Mouse (Mus musculus): ENCODE results near the gene Map3k5. TPM values are rescaled to one million over a fixed set of nuclear protein-coding genes. Genes with fewer than 3 reads are reported as not detected.
"Not testable (repeated sequence)": the region's sequence is repeated elsewhere in the genome, so short reads cannot be mapped to it uniquely, and the experiment has no call there.

Map3k5 gene
- total RNA-seq, 2 experiments from 2014 or later: 43.6 to 44.4 TPM

DNA sequence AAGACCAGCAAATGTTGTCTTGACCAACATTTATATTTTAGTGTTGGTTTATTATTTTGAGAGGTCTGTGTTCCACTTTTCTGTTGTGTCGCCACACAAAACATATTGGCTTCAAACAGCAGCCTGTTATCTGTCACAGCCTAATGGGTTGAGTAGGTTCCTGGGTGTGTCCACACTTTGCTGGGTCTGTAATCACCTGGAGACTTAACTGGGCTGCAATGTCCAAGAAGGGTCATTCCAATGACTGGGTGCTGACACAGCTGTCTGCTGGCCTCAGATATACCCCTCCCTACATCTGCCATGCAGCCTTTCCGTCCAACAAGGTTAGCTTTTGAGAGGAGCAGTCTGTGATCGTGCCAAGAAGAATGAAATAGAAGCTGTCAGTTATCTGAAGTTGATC is 20.3 kb downstream of the Map3k5 start:
- no peak for DNase-seq (ENCODE audit: low spot score in 2 of 2)
- intact Hi-C loops (cut with DNase I): no loop called here

DNA sequence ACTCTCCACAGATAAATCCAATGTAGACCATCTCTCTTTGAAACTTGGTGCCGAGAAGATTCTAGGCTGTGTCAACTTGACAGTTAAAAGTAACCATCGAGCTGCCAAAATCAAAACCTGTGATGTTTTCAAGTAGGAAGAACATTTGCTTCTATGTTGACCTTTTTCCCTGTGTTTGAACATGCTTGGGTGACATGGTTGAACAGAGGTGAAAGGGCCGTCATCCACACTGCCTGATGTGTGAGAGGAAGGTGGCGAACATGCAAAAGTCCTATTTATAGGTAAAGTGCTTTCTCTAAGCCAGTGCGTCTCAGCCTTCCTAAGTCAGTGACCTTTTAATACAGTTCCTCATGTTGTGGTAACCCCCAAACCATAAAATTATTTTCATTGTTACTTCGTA is 21.5 kb downstream of the Map3k5 start:
- no peak for DNase-seq (ENCODE audit: low spot score in 2 of 2)
- intact Hi-C loops (cut with DNase I): no loop called here

DNA sequence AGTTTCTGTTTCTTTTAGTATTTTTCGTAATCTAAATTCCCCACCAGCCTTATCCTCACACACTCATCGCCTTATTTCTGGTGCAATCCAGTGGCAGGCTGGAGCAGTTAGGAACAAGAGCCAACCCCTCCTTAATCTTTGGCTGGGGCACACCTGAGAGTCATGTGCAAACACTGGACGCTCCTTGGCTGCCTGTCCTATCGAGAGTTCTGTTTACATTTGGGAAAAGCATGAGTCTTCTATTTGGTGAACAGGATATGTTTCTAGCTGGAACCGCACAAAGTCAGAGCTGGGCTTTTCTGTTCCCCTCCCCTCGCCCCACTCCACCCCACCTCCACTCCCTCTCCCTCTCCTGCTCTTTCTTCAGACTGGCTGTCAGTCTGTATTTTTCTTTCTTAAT is 22.5 kb downstream of the Map3k5 start:
- intact Hi-C loops (cut with DNase I): no loop called here
- no peak for DNase-seq (ENCODE audit: low spot score in 2 of 2)

DNA sequence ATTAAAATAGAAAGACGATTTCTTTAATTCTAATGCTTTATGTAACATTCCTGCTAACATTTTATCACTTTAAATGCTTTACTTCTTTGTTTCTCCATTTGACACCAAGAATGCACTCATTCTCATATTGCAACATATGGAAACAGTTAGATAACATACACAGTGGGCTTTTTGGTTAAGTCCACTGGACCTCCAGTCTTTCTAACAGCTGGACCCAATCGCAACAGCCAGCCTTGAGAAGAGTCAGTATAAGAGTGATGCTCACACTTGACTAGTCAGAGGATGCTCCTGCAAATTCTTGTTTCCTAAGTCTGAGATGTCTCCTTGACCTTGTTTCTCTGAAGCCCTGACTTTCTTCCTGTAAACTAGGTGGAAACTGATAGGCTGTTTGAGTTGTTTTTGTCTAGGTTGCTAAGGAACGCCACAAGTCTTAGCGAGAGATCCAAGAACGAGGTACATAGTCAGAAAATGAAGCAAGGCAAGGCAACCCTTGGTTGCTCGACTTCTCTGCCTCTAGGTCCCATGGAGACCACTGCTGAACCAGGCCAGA is 26.6 kb downstream of the Map3k5 start:
- intact Hi-C loops (cut with DNase I): no loop called here
- no peak for DNase-seq (ENCODE audit: low spot score in 2 of 2)

DNA sequence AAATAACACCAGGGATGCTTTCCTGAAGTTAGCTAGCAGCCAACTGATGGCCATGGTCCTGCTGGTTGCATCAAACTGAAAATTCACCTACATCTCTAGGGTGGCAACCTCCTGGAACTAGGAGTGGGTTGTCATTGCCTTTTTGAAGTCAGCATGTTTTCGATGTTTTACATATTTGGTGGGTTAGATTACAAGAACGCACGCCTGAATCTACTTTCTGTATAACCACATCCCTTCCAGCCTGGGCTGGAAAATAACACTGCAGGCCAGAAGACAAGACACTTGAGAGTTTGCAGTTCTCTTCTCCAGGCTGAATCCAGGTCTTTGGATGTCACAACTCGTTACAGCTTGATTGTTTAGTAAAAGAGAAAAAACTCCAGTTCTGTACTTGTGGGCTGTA is 28.5 kb downstream of the Map3k5 start:
- intact Hi-C loops (cut with DNase I): no loop called here
- no peak for DNase-seq (ENCODE audit: low spot score in 2 of 2)

DNA sequence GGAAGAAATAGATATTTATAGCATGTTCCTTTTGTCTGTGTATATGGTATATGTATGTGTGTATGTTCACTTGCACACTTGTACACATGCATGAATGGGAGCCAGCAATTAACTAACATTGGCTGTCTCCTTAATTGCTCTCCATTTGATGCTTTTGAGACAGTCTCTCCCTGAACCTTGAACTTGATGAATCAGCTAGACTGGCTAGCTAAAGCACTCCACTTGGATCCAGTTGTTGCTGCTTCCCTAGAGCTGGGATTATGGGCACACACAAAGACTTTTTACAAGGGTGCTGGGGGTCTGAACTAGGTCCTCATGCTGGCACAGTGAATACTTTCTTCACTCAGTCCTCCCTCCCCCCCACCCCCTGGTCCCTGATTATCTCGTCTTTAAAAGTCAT is 28.9 kb downstream of the Map3k5 start:
- intact Hi-C loops (cut with DNase I): no loop called here

DNA sequence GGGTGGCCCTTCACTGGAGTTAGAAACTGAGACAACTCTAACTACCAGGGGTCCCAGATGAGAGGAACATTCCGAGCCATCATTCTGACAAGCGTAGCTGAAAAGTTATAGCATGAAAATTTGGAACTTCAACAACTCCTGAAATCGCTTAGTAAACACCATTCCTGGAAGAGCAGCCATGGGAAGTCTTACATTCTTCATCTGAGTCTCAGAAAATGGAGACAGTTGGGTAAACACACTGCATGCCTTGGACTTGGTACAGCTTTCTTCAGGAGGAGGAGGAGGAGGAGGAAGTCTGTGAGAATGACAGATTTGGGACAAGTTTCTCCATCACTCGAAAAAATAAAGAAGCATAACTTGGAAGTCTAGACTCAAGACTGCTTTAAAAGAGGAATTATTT is 29.8 kb downstream of the Map3k5 start:
- intact Hi-C loops (cut with DNase I): no loop called here
- no peak for DNase-seq (ENCODE audit: low spot score in 2 of 2)

More for the DNA sequence above, 28.9 kb downstream of the Map3k5 start:
- DNase-seq (ENCODE audit: low spot score in 2 of 2): no peak

DNA sequence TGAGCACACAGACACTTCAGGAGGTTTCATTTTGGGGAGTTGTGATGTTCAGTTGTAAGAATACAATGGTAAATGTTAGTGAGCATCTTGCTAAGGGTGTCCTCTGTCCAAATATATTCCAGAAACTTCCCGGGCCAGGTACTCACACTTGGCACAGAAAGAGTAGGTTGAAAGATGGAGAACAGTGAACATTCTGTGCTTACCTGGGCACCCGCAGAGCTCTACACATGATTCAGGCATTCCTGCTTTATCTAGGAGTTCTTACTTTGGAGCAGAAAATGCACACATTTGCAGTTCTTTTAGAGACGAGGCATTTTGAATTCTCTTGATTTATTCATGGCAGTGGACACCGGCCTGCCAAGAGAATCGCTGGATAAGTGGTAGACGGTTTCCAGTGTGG is 32.3 kb downstream of the Map3k5 start:
- intact Hi-C loops (cut with DNase I): no loop called here
- no peak for DNase-seq (ENCODE audit: low spot score in 2 of 2)

DNA sequence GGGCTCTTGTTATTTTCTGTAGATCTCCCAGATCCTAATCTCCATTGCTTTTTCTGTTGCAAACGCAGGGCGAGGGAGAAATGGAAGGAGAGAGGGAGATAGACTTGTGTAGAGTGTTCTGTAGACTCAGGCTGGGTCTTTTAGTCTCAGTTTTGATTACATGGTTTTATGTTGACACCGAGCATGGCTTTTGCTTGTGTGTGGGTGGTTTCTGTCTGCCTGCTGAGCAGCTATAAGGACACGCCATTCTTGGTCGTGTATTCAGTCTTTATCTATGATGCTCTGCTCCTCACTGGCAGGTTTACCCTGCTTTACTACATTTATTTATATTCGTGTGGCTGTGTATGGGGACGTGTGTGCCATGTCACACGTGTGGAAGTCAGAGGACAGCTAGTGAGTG is 34.2 kb downstream of the Map3k5 start:
- DNase-seq (ENCODE audit: low spot score in 2 of 2): no peak
- intact Hi-C loops (cut with DNase I): no loop called here

DNA sequence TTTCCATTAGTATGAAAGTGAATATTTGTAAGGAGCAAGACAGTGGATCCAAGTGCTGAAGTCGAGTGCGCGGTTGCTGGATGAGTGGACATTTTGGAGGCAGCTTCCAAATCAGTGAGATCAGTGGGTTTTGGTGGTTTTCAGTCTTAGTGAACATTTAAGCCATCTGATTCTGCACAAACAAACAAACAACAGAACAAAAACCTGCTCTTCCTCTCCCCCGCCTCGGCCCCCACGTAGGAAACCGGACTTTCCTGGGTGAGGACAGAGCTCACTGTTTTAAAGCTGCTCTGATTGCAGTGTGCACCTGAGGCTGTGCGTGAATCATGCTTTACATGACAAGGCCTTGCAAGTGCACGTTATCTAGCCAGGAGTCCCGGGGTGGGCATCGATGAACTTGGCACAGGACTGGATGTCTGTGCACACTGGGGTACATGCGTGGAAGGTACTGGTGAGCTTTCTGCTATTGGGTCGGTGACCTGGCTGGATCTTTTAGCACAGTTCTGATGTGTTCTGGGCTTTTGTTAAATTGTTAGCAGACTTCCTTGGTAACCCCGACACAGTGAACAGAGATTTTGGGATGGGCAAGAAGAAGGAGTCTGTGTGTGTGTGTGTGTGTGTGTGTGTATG is 35.7 kb downstream of the Map3k5 start:
- DNase-seq (ENCODE audit: low spot score in 2 of 2): no peak
- intact Hi-C loops (cut with DNase I): no loop called here

DNA sequence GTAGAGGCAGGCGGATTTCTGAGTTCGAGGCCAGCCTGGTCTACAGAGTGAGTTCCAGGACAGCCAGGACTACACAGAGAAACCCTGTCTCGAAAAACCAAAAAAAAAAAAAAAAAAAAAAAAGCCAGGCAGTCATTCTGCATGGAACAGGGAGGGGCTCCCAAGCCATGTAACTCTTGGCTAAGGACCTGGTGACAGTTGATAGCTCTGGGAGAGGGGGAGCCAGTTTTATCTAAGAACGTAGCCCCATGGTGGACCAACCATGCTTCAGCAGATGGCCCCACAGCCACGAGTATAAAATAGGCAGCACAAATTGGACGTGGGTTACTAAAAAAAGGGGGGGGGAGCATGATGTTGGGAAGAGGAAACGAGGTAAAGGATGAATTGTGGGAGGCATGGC is 37.2 kb downstream of the Map3k5 start:
- intact Hi-C loops (cut with DNase I); DNase-seq (ENCODE audit: low spot score in 2 of 2): not testable (repeated sequence)

DNA sequence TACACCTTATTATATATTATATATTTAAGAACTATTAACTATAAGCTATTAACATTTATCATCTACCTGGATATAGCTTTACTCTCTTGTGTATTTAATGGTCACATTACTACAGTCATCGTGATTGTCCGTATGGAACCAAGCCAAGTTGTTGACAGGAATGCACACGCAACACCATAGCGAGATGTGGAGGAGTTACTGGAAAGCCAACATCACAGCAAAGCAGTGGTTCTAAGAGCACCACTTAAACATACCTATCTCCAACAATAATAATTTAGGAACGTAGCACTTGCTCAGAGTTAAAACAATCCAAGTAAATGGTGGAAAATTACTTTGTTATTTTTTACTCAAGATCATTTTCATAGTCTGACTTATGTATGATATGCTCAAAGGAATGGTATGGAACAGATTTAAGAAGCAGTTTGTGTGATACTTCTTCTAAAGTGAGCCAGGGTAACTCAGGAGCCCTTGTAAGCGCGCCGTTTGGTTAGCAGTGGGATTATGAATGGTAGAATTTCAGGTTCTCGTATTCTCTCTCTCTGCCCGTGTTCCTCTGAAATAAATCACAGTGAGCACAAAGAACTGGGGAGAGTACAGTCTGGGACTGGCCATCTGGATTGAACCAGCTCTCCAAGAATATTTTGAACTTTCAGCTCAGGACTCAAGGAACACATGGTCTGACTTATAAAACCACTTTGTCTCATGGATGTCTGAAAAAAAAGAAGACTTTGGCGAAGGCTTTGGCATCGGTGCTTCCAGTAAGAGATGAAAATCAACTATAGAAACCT is 39.2 kb downstream of the Map3k5 start:
- intact Hi-C loops (cut with DNase I): no loop called here
- no peak for DNase-seq (ENCODE audit: low spot score in 2 of 2)

DNA sequence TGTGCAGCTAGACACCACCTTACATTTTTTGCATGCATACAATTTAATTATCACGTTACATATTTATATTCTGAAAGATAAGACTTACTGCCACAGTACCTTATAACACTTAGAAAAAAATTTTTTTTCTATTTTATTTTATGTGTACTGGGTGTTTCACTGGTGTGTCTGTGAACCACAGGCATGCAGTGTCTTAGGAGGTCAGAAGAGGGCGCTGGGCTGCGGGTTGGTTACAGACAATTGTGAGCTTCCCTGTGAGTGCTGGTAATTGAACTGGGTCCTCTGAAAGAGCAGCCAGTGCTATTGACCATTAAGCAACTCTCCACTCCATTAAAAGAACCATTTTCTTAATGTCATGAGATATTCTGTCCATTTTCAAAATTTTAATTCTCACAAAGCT is 43.3 kb downstream of the Map3k5 start:
- no peak for DNase-seq (ENCODE audit: low spot score in 2 of 2)
- intact Hi-C loops (cut with DNase I): no loop called here

DNA sequence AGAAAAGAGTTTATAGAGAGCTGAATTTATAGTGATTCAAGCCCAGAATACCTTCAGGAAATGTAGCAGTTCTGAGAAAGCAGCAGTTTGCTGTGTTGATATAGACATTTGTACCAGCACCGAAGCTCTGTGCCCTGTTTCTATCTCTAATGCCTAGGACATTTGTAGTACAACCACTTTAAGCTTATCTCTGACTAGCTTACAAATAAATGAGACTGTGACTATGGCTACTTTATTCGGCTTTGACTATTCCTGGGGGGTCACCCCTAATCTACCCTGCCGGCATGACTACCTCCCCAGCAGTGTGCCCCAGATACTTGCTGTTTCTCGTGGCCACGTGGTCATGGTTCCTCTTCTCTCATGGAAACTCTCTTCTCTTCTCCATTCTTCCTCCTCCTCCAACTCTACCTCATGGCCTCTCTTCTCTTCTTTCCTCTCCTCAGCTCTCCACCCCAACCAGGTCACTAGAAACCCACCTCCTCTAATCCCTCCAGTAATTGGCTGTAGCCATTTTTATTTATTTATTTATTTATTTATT is 44.5 kb downstream of the Map3k5 start:
- intact Hi-C loops (cut with DNase I): no loop called here
- DNase-seq (ENCODE audit: low spot score in 2 of 2): no peak

DNA sequence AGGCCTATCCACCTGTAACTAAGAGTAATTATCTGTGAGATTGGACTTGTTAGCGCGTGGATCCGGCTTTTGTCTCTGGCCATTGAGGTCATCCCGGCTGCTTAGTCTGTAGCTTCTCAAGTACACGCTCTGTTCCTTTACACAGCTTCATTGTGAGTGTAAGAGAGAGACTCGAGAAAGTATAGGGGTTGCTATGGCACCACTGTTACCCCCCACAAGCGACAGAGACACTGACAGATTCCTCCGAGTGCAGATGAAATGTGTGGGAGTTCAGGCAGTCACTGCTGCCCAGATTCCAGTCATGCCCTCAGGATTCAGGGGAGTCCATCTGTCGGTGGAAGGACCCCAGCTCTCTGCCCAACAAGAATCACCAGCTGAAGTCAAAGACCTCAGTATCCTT is 53.5 kb downstream of the Map3k5 start:
- no peak for DNase-seq (ENCODE audit: low spot score in 2 of 2)
- intact Hi-C loops (cut with DNase I): no loop called here

DNA sequence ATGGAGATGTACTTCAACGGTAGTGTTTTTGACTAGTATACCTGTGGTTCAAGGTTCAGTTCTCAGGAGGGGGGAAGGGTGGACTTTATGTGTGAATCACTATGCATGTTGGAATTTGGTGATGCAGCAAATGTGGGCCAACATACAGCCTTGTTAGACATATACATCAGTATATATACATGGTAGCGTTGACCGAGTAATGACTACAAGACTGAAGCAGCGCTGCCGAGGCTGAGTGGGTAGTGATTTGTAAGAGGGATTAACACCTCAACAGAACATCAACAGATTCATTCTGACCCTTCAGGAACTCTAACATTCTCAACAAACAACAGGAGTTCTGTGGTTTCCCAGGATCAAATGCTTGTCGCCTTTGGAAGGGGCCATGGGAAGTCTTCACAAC is 55.7 kb downstream of the Map3k5 start:
- DNase-seq (ENCODE audit: low spot score in 2 of 2): no peak
- intact Hi-C loops (cut with DNase I): no loop called here

DNA sequence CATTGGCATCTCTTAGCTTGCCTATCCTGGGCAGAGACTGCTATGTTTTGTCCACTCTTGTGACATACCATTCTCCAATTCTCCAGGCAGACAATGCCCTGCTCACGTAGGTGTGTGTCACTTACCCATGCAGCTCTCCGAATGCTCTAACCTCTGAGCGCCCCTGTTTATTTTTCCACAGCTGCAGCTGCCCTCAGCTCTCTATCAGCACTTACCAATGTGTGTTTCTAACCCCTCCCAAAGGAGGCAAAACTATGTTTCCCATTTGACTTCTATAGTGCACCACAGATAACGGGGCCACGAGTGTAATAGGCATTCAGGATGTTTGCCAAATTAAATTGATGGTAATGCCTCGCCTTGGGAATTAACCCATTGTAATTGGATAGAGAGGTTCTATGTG is 56.4 kb downstream of the Map3k5 start:
- intact Hi-C loops (cut with DNase I): no loop called here
- no peak for DNase-seq (ENCODE audit: low spot score in 2 of 2)

DNA sequence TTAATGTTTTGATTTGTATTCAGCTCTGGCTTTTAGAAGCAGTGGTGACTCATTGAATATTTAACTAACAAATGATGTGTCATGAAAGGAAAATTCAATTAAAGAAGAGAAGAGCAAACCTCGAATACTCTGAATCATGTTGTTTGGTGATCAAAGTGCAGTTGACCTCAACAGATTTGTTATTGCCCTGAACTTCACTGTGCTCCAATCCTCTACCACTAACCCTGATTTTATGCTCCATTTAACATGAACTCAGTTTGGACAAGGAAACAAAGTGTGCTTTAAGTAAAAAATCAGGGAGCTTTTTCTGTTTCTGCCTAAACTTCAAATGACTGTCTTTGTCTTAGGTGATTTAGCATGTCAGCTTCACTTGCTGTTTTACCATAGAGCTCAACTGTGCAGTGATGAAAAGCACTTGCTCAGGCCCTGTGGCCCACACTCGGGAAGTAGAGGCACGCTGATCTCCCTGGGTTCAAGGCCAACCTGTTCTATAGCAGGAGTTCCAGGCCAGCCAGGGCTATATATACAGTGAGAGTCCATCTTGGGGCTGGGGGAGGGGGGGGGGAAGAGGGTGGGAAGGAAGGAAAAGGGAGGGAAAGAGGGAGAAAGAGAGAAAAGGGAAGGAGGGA is 57.1 kb downstream of the Map3k5 start:
- intact Hi-C loops (cut with DNase I): no loop called here
- no peak for DNase-seq (ENCODE audit: low spot score in 2 of 2)

DNA sequence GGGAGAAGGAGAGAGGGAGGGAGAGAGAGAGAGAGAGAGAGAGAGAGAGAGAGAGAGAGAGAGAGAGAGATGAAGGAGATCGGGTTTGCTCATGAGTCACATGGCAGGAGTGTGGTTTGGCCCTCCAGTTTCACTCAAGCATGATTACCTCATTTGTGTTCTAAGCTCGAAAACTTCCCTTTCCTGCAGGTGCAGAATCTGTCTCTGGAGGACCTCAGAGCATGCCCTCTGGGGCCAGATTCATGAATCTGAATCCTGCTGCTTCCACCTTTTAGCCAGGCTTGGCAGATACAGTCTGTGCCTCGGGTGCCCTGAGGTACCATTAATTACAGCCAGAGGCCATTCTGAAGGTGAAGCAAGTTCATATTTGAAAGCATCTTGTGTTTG is 57.6 kb downstream of the Map3k5 start:
- intact Hi-C loops (cut with DNase I): no loop called here
- DNase-seq (ENCODE audit: low spot score in 2 of 2): no peak

Data from left cerebral cortex, postnatal 36 days (tissue).